Mouse (Mus musculus) erythroid progenitor cell, adult 5-6 weeks (primary cell): ENCODE measurements around the gene Sh3gl3. TPM values are rescaled to one million over a fixed set of nuclear protein-coding genes. Genes with fewer than 3 reads are reported as not detected.
"Not testable (repeated sequence)": the region's sequence is repeated elsewhere in the genome, so short reads cannot be mapped to it uniquely, and the experiment has no call there.

Experiments used
- ATAC-seq: replicated peaks from 2 replicates; pipeline ENCODE4 v1.8.0; 2016; ENCODE audit warnings: moderate number of reproducible peaks, mild to moderate bottlenecking, moderate TSS enrichment, inconsistent platforms; ENCODE audit not compliant: poor library complexity, low FRiP score, severe bottlenecking
- total RNA-seq, 2 experiments: library from RNA; stranded (forward) in 1 of 2; stranded (reverse) in 1 of 2; fragments of 150-400 nt in 1 of 2; fragments of 186-747, 209-891 nt in 1 of 2; gene quantifications; 2 replicates each; pipeline versions ENCODE4 v1.2.3 to v1.2.4; 2015 to 2017; ENCODE audit warnings: low replicate concordance in 2 of 2

The Sh3gl3 gene
- total RNA-seq, 2 experiments from 2014 or later = not detected

- ATAC-seq = no peak
Measured at GRCm38 (mm10) chr7:82234010-82234897, 60.6 kb downstream of the Sh3gl3 start.

DNA sequence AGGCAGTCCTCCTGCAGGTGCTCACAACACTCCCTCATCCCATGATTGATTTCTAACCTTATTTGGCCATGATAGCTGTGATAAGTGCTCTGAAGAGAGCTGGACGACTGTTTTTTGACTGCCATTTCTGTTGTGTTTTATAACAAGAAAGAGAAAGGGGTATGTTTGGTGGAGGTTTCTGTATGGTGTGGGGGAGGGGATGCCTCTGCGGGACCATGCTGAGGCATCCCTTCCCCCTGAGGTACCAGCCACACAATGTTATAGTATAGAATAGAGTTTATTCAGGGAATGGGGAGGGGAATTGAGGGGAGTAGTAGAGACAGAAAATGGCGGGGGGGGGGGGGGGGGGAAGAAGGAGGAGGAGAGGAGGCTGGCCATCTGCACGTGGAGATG, 61.3 kb downstream of the Sh3gl3 start:
- no peak for ATAC-seq

DNA sequence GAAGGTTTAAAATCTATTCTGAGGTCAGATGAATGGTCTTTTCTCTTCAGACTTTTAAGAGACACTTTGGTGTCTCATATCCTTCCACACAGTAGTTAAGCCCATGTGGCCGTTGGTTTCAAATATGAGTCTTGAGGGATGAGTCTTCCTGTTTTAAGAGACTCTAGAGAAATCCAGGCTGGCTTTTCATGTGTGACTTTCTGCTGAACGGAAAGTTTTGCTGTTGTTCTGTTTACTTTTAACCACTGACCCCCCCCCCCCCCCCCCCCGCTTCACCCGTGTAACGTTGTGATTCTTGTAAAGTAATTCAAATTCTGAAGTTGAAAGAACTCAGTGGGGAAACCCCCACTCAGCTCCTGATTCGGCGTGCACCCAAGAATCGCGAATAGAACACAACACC, 61.8 kb downstream of the Sh3gl3 start:
- ATAC-seq = no peak

DNA sequence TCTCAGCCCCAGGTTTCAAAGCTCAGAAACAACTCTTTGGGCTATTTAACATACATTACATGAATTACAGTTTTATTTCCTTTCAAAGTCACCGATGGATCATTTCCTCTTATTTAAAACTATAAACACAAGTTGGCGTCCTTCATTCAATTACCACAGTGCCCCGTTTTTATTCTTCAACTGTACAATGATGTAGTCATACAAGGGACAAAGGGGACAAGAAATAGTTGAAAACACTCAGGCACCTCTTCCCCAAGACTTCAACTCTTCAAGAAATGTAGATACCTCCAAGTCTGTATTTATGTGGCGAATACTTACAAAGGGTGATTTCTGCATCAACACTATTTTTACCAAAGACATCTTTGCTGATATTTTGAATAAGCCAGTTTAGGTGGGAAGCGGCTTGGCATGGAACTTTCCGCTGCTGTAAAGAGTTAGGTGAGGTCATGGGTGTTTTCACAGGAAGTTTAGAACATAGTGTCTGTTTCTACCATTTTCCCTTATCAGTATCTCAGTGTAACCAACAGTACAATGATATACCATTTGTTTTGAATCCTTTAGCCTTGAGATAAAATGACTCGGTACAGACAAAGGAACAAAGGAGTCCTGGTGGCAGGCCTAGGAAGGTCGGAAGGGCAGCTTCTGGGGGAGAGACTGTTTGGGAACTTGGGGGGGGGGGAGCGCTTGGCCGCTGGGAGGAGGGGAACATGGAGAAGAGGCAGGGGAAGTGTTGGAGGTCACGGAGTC, 62.7 kb downstream of the Sh3gl3 start:
- ATAC-seq = no peak

DNA sequence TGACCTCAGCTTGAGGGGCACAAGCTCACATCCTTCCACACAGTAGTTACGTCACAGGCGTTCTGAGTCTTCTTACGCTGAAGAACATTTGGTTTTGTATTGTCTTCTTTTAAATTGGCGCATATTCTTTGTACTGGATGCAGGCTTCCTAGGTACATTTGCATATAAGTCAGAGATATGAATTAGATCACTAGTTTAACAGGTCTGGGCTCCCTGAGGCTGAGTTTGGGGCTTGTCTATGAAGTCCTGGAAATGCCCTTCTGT, 63.2 kb downstream of the Sh3gl3 start:
- ATAC-seq = no peak

DNA sequence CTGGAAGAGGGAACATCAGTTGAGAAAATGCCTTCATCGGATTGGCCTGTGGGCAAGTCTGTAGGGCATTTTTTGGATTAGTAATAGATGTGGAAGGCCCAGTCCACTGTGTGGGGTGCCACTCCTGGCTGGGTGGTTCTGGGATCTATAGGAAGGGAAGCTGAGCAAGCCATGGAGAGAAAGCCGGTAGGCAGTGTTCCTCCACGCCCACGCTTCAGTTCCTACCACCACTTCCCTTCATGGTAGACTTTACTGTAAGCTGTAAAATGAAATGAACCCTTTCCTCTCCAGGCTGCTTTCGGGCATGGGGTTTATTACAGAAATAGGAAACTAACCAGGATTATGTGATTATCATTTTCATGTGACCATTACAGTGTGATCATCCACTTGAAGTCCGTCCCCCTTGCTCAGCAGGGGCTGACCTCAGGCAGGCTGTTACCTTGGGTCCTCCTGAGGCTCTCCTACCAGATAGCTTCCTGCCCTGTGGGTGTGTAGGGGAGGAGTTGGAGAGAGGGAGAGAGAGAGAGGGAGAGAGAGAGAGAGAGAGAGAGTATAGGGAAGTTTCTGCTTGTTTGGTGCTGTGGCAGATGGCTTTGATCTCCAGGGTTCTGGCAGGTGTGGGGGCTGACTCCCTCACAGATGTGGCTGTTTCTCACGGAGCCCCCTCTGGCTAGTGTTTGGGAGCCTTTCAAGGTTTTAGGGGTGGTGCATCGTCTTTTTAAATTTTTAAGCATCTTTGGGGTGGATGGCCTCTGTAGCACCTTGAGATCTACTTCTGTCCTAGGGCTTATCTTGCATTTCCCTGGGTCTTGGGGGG, 67.0 kb downstream of the Sh3gl3 start:
- ATAC-seq = no peak

DNA sequence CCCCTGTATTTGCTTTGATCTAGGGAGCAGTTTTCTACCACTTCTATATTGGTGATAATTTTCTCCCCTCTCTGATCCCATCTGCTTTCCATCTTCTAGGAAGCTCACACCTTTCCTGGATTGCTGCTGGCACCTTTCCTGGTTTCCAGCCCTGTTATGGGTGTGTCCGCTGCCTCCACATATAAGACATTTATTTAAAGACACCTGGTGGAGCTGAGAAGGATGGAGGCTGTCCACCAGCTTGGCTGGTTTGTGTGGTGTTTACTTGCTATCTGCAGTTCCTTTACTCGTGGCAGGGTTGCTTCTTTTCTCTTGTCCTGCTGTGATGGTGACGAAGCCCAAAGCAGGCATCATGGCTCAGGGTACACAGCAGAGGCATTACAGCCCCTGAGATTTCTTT, 71.1 kb downstream of the Sh3gl3 start:
- ATAC-seq = no peak

- no peak for ATAC-seq
Measured at GRCm38 (mm10) chr7:82248953-82249695, 75.5 kb downstream of the Sh3gl3 start.

DNA sequence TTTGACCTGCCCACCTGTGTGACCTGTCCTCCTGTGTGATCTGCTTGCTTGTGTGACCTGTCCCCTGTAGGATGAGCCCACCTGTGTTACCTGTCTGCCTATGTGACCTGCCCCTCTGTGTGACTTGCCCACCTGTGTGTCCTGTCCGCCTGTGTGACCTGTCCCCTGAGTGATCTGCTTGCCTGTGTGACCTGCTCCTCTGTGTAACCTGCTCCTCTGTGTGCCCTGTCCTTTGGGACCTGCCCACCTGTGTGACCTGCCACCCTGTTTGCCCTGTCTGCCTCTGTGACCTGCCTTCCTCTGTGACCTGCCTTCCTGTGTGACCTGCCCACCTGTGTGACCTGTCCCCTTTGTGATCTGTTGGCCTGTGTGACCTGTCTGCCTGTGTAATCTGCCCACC, 79.7 kb downstream of the Sh3gl3 start:
- no peak for ATAC-seq

DNA sequence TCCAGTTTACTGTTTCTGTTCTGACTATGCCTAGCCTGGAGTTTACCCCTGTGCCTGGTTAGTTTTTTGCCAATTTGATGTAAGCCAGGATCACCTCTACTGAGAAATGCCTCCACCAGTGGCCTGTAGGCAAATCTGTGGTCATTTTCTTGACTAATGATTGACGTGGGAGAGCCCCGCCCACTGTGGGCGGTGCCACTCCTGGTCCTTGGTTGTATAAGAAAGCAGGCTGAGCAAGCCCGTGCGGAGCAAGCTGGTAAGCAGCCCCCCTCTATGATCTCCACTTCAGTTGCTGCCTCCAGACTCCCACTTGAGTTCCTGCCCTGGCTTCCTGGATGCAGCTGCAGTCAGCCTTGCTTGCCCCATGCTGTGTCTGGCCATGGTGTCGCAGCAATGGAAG, 83.3 kb downstream of the Sh3gl3 start:
- no peak for ATAC-seq

DNA sequence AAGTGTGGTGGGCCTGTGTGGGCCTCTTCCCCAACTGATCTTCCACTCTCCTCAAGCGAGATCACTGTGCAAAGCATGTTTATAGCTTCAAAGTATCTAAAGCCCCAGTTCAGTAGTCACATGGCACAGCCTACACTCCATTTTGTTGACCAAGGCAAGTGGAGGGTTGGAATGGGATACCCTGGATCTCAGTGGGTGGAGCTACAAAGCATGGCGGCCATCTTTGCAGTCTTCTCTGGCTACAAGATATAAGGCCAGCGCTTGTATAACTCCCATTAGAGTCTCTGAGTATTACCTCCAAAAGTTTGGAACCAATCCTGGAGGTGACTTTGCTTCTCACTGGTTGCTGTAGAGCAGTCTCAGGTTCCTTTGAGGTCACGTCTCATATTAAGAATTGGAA, 83.9 kb downstream of the Sh3gl3 start:
- ATAC-seq = no peak

DNA sequence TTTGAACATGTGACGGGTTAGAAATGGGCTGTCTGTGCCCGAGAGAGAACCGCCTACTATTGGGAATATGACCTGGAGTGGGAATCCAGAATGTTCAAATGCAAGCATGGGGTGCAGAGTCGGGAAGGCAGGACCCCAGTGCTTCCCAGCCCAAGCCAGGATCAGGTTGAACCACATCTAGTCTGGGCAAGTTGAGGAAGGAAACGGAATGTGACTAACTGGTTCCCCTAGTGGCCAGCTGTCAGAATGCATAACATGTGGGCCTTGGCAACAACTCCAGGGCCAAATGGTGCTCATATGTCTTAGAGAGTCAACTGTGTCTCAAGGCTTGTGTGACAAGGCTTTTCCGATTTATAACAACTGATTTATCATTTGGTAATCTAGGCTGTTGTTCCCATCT, 86.6 kb downstream of the Sh3gl3 start:
- ATAC-seq = no peak

- no peak for ATAC-seq
Measured at GRCm38 (mm10) chr7:82263141-82263540, 89.5 kb downstream of the Sh3gl3 start.

DNA sequence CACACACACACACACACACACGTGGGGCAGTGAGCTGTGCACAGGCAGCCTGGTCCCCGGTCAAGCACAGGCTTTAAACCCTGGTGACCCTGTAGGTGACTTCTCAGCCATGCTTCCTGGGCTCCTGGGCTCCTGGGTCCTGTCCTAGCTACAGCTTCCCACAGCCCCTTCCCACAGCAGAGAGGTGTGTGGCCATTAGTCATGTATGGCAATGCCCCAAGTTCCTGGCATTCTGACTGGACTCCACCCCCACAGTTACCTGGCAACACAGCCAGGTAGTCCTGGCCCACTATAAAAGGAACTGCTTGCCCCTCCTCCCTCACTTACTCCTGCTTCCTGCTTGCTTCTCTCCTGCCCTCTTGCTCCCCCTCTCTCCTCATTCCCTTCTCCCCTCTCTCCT, 90.5 kb downstream of the Sh3gl3 start:
- ATAC-seq = no peak

GRCm38 (mm10) chr7:82265365-82265764, 91.7 kb downstream of the Sh3gl3 start:
- ATAC-seq = no peak

GRCm38 (mm10) chr7:82269948-82270347, 96.3 kb downstream of the Sh3gl3 start:
- no peak for ATAC-seq

DNA sequence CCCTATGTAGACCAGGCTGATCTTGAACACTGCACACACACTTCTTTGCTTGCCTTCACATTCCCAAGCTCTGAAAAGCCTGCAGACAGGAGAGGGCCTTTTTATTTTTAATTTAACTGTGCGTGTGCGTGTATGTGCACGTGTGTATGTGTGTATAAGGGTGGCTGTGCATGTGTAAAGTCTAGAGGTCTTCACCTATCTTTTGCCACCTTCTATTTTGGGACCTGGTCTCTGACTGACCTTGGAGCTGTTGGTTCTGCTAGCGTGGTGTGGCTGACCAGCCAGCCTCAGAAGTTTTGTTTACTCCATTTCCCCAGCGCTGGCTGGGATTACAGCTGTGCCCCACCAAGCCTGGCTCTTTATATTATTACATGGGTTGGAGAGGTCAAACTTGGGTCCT, 98.1 kb downstream of the Sh3gl3 start:
- ATAC-seq = no peak

GRCm38 (mm10) chr7:82272875-82273274, 99.2 kb downstream of the Sh3gl3 start:
- not testable (repeated sequence) for ATAC-seq

GRCm38 (mm10) chr7:82274011-82274709, 100.5 kb downstream of the Sh3gl3 start:
- ATAC-seq = no peak
